ENCODE assay signal across 9 mouse cellular contexts in genomic region chr9:36769048-36769413, GRCm38 (mm10). TPM values are rescaled to one million over a fixed set of nuclear protein-coding genes. Genes with fewer than 3 reads are reported as not detected.
DNase-seq lines count a peak whose midpoint lies in the region; ATAC-seq lines count a peak whose summit lies in the region.
"Had no signal": no experiment of that assay in that cellular context is flagged by ENCODE, and none has a peak within 500 bp of the region (broad histone marks: within the 10 kb centered on the region; RNA-seq: fewer than 3 reads in every experiment).

No protein-coding gene starts in this region.

- no peaks in the 10 kb centered on the region for H3K9me3 ChIP-seq in heart, embryonic 16.5 days (replicated peaks; ENCODE audit: control insufficient read depth, low read length)
- no peaks in the 10 kb centered on the region for H3K9me3 ChIP-seq in liver, embryonic 13.5 days (replicated peaks)

- H3K4me3 ChIP-seq in heart, embryonic 16.5 days (ENCODE audit: low read length) = no peak overlapping the region
- H3K4me3 ChIP-seq in liver, embryonic 13.5 days (replicated peaks) = peak overlapping the region; percentile 98

- 92% methylated on average over 1 of the region's 1 CpGs for WGBS in heart, embryonic 16.5 days
- 80% methylated on average over 1 of the region's 1 CpGs for WGBS in liver, embryonic 13.5 days (ENCODE audit: insufficient replicate concordance)

- no peak overlapping the region; the same call in 1 of the 2 replicates for H3K9ac ChIP-seq in heart, embryonic 16.5 days (ENCODE audit: low read length)
- H3K9ac ChIP-seq in liver, embryonic 13.5 days = peak overlapping the region; percentile 77

- DNase-seq in heart, adult 11 months = no peak
- peak; percentile 5 to 13 for DNase-seq in B cell, adult 2 months
- peak; percentile 4 for DNase-seq in c-Kit-positive CD71-positive TER-119-positive erythroid progenitor cells, embryonic 14.5 days (ENCODE audit: low spot score)
- DNase-seq in liver, embryonic 13.5 days = peak; percentile 0
- DNase-seq in left cerebral cortex, adult 9 months (ENCODE audit: low spot score in 2 of 2) = no peak
- DNase-seq in testis, postnatal 10 days (ENCODE audit: low spot score) = no peak
- DNase-seq in Muller cell, postnatal 12 days (ENCODE audit: inconsistent ontology term) = no peak
- DNase-seq: lung, postnatal 4 days had no signal

- ATAC-seq in heart, embryonic 16.5 days (replicated peaks; ENCODE audit: extremely low read depth, insufficient read depth, low FRiP score) = no peak
- ATAC-seq in liver, embryonic 13.5 days (ENCODE audit: low read depth) = no peak

- H3K27me3 ChIP-seq in heart, embryonic 16.5 days (ENCODE audit: control insufficient read depth, insufficient read depth, low read length) = no peaks in the 10 kb centered on the region
- H3K27me3 ChIP-seq in liver, embryonic 13.5 days = no peaks in the 10 kb centered on the region

- H3K4me2 ChIP-seq in heart, embryonic 16.5 days (ENCODE audit: low read depth, low read length) = peak overlapping the region; percentile 72
- peak overlapping the region; percentile 80 for H3K4me2 ChIP-seq in liver, embryonic 13.5 days

- no peak overlapping the region; the same call in 1 of the 2 replicates for H3K27ac ChIP-seq in heart, embryonic 16.5 days (ENCODE audit: low read length)
- H3K27ac ChIP-seq in liver, embryonic 13.5 days = peak overlapping the region; percentile 92

- peaks cover under 1% of the 10 kb centered on the region for H3K36me3 ChIP-seq in heart, embryonic 16.5 days (ENCODE audit: control insufficient read depth, insufficient read depth)
- peaks cover 8% of the 10 kb centered on the region for H3K36me3 ChIP-seq in liver, embryonic 13.5 days

- peaks cover 16% of the 10 kb centered on the region for H3K4me1 ChIP-seq in heart, embryonic 16.5 days (ENCODE audit: control insufficient read depth, insufficient read depth, low read length)
- peaks cover 24% of the 10 kb centered on the region for H3K4me1 ChIP-seq in liver, embryonic 13.5 days (replicated peaks)

RNA-seq across cellular contexts. Expression of gene Stt3a, which starts 1.6 kb away (rescaled TPM):
- polyA plus RNA-seq in heart, embryonic 16.5 days (2015; fragmentation: Nextera tagmentation; extraction: Ambion mirVana) = 123 and 127 TPM in 2 replicates
- polyA plus RNA-seq in liver, embryonic 13.5 days (2015; fragmentation: Nextera tagmentation; extraction: Ambion mirVana) = 181 and 214 TPM in 2 replicates

RNA-seq across cellular contexts. Expression of gene Ei24, which starts 28.2 kb away (rescaled TPM):
- 75.7 and 79.4 TPM in 2 replicates for polyA plus RNA-seq in heart, embryonic 16.5 days (2015; fragmentation: Nextera tagmentation; extraction: Ambion mirVana)
- polyA plus RNA-seq in liver, embryonic 13.5 days (2015; fragmentation: Nextera tagmentation; extraction: Ambion mirVana) = 32.0 and 38.2 TPM in 2 replicates

RNA-seq across cellular contexts. Expression of gene Chek1, which starts 42.2 kb away (rescaled TPM):
- polyA plus RNA-seq in heart, embryonic 16.5 days (2015; fragmentation: Nextera tagmentation; extraction: Ambion mirVana) = 16.2 and 23.5 TPM in 2 replicates
- 26.0 and 31.2 TPM in 2 replicates for polyA plus RNA-seq in liver, embryonic 13.5 days (2015; fragmentation: Nextera tagmentation; extraction: Ambion mirVana)

RNA-seq across cellular contexts. Expression of gene Fez1, which starts 52.6 kb away (rescaled TPM):
- polyA plus RNA-seq in heart, embryonic 16.5 days (2015; fragmentation: Nextera tagmentation; extraction: Ambion mirVana) = 2.1 and 2.5 TPM in 2 replicates
- 0.80 and 1.1 TPM in 2 replicates for polyA plus RNA-seq in liver, embryonic 13.5 days (2015; fragmentation: Nextera tagmentation; extraction: Ambion mirVana)

Comparison
In these comparisons a context has a peak if more than half of its experiments do, and no peak if none do; other contexts are left out.
1. DNase-seq: peak in B cell, adult 2 months (2 of 2), c-Kit-positive CD71-positive TER-119-positive erythroid progenitor cells, embryonic 14.5 days (single experiment) and liver, embryonic 13.5 days (single experiment); none in heart, adult 11 months (single experiment), left cerebral cortex, adult 9 months (0 of 2), testis, postnatal 10 days (single experiment) and Muller cell, postnatal 12 days (single experiment).